Mouse (Mus musculus): Measurements from ENCODE around the gene Thsd7a. TPM values are rescaled to one million over a fixed set of nuclear protein-coding genes. Genes with fewer than 3 reads are reported as not detected.

Gene Thsd7a
- polyA plus RNA-seq, 2 experiments, result 0.08 to 0.41 TPM

DNA sequence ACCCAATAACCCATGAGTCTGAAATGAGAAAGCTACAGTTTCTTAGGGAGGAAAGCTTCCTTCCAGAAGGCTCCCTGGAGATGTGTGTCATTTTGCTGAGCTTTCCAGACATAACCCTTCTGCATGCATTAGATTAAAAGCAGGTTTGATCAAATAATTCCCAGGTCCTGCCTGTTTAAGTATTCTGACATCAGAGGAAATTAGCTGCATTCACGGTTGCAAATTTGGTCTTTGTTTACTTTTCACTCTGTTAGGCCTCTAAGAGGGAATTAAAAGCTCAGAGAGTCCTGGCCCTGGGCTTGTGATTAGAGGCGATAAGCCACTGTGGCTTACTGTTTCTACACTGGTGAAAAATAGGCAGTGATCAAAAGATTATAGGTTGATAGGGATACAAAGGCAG, 1.2 kb upstream of the Thsd7a start:
- DNase-seq (ENCODE audit: low read depth in 3 of 3, low spot score in 3 of 3) (no peak), ATAC-seq (ENCODE audit: insufficient read depth) (no peak)
- Histone ChIP-seq H3K36me3 (replicated peaks; ENCODE audit: control insufficient read depth, insufficient read depth, low read depth) (no peaks in the 10 kb centered on the region), H3K4me1 (replicated peaks; ENCODE audit: control insufficient read depth in 2 of 2, insufficient read depth in 2 of 2, low read length in 1 of 2) (no peaks in the 10 kb centered on the region), H3K9ac (replicated peaks) (no peak overlapping the region), H3K4me2 (ENCODE audit: low read depth) (no peak overlapping the region), H3K27ac (no peak overlapping the region), H3K27me3 (ENCODE audit: control insufficient read depth, insufficient read depth, low read length) (peaks cover 17% of the 10 kb centered on the region), H3K4me3 (ENCODE audit: insufficient read depth in 1 of 2, low read depth in 2 of 2, low read length in 2 of 2) (no peak overlapping the region), H3K9me3 (ENCODE audit: control insufficient read depth, low read length) (no peaks in the 10 kb centered on the region)
- TF ChIP-seq EP300 (IDR thresholded peaks at IDR 0.05; ENCODE audit: low read depth) (no peak), CTCF (IDR thresholded peaks at IDR 0.05; ENCODE audit: low read depth) (no peak)
- WGBS (ENCODE audit: insufficient replicate concordance), result 41% methylated on average over 2 of the region's 2 CpGs

DNA sequence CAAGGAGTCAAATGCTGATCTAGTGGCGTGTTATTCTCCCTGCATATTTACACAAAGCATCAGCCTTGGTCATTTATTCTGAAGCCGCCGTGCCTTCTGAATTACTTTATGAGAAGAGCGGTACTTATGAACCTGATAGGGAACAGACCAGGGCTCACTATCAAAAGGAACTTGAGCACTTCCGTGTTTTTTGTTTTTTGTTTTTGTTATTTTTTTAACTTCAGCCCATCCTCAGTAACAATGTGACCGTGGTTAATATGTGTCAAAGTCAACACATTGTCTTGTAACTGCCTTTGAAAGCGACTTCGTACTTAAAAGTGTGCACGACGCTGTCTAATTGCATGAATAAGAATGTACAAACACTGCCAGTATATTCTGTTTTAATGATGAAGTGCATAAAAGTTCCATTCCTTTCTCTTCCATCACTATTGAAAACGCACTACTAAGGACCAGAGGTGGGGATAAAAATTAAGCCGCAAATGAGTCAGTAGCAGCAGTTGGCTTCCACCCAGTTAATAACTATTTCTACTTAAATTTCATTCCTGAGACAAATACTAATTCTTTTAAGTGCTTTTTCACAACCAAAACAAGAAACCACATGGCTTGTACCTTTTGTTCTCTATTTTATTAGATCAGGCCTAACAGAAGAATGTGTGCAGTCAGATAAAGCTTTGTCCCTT, 461 bp upstream of the Thsd7a start:
- Histone ChIP-seq H3K27ac (no peak overlapping the region), H3K4me2 (ENCODE audit: low read depth) (peak overlapping the region; percentile 60; the same call in 1 of the 2 replicates), H3K27me3 (ENCODE audit: control insufficient read depth, insufficient read depth, low read length) (peaks cover 17% of the 10 kb centered on the region), H3K4me1 (replicated peaks; ENCODE audit: control insufficient read depth in 2 of 2, insufficient read depth in 2 of 2, low read length in 1 of 2) (no peaks in the 10 kb centered on the region), H3K9me3 (ENCODE audit: control insufficient read depth, low read length) (no peaks in the 10 kb centered on the region), H3K9ac (replicated peaks) (no peak overlapping the region), H3K4me3 (ENCODE audit: insufficient read depth in 1 of 2, low read depth in 2 of 2, low read length in 2 of 2) (no peak overlapping the region), H3K36me3 (replicated peaks; ENCODE audit: control insufficient read depth, insufficient read depth, low read depth) (no peaks in the 10 kb centered on the region)
- 20% methylated on average over 12 of the region's 12 CpGs for WGBS (ENCODE audit: insufficient replicate concordance)
- TF ChIP-seq EP300 (IDR thresholded peaks at IDR 0.05; ENCODE audit: low read depth) (no peak), CTCF (IDR thresholded peaks at IDR 0.05; ENCODE audit: low read depth) (no peak)
- ATAC-seq (ENCODE audit: insufficient read depth) (no peak), DNase-seq (ENCODE audit: low read depth in 3 of 3, low spot score in 3 of 3) (no peak)

- H3K9me3 ChIP-seq (ENCODE audit: control insufficient read depth, low read length), result no peaks in the 10 kb centered on the region
These were observed 790 bp downstream of the Thsd7a start for GRCm38 (mm10) chr6:12748454-12748786.

DNA sequence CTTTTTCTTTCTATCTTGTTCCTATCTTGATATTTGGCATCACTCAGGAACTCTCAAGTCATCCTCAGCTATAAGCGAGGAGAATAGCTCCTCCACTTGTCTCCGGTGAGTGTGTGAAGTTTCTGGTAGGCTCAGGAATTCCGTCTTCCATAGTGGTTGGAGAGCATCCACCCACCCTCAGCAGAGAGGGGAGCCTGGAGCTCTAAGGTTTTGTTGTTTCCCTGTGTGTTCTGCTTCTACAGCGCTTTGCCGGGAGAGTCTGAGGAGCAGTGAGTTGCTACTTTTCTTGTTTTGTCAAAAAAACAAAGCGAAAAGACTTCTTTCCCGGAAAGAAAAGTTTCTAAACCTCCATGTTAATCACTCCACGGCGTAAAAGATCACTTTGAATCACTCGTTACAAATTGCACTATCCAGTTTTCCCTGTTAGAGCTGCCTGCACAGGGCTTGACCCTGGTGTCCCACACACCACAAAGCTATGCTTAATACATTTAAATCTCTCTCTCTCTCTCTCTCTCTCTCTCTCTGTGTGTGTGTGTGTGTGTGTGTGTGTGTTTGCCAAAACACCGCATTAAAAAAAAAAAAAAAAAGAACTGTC, 1.3 kb downstream of the Thsd7a start:
- Histone ChIP-seq H3K9me3 (ENCODE audit: control insufficient read depth, low read length) (no peaks in the 10 kb centered on the region), H3K27ac (no peak overlapping the region), H3K4me1 (replicated peaks; ENCODE audit: control insufficient read depth in 2 of 2, insufficient read depth in 2 of 2, low read length in 1 of 2) (no peaks in the 10 kb centered on the region), H3K9ac (replicated peaks) (no peak overlapping the region), H3K36me3 (replicated peaks; ENCODE audit: control insufficient read depth, insufficient read depth, low read depth) (no peaks in the 10 kb centered on the region), H3K27me3 (ENCODE audit: control insufficient read depth, insufficient read depth, low read length) (peaks cover 17% of the 10 kb centered on the region), H3K4me2 (ENCODE audit: low read depth) (no peak overlapping the region; the same call in 1 of the 2 replicates), H3K4me3 (ENCODE audit: insufficient read depth in 1 of 2, low read depth in 2 of 2, low read length in 2 of 2) (no peak overlapping the region)
- TF ChIP-seq EP300 (IDR thresholded peaks at IDR 0.05; ENCODE audit: low read depth) (no peak), CTCF (IDR thresholded peaks at IDR 0.05; ENCODE audit: low read depth) (no peak)
- no peak for ATAC-seq (ENCODE audit: insufficient read depth)
- 13% methylated on average over 11 of the region's 11 CpGs for WGBS (ENCODE audit: insufficient replicate concordance)
- DNase-seq (ENCODE audit: low read depth in 3 of 3, low spot score in 3 of 3), result no peak

More at GRCm38 (mm10) chr6:12748454-12748786, 790 bp downstream of the Thsd7a start:
- Histone ChIP-seq H3K36me3 (replicated peaks; ENCODE audit: control insufficient read depth, insufficient read depth, low read depth) (no peaks in the 10 kb centered on the region), H3K27ac (no peak overlapping the region), H3K27me3 (ENCODE audit: control insufficient read depth, insufficient read depth, low read length) (peaks cover 17% of the 10 kb centered on the region), H3K9ac (replicated peaks) (no peak overlapping the region), H3K4me1 (replicated peaks; ENCODE audit: control insufficient read depth in 2 of 2, insufficient read depth in 2 of 2, low read length in 1 of 2) (no peaks in the 10 kb centered on the region), H3K4me3 (ENCODE audit: insufficient read depth in 1 of 2, low read depth in 2 of 2, low read length in 2 of 2) (peak overlapping the region; percentile 46 to 47), H3K4me2 (ENCODE audit: low read depth) (peak overlapping the region; percentile 60)
- TF ChIP-seq EP300 (IDR thresholded peaks at IDR 0.05; ENCODE audit: low read depth), result no peak
- TF ChIP-seq CTCF (IDR thresholded peaks at IDR 0.05; ENCODE audit: low read depth), result no peak
- DNase-seq (ENCODE audit: low read depth in 3 of 3, low spot score in 3 of 3), result no peak
- no peak for ATAC-seq (ENCODE audit: insufficient read depth)
- 2% methylated on average over 6 of the region's 6 CpGs for WGBS (ENCODE audit: insufficient replicate concordance)

GRCm38 (mm10) chr6:12742791-12743190, 6.4 kb downstream of the Thsd7a start:
- Histone ChIP-seq H3K27me3 (ENCODE audit: control insufficient read depth, insufficient read depth, low read length) (peaks cover 4% of the 10 kb centered on the region), H3K4me3 (ENCODE audit: insufficient read depth in 1 of 2, low read depth in 2 of 2, low read length in 2 of 2) (no peak overlapping the region), H3K4me2 (ENCODE audit: low read depth) (no peak overlapping the region), H3K27ac (no peak overlapping the region), H3K9me3 (ENCODE audit: control insufficient read depth, low read length) (no peaks in the 10 kb centered on the region), H3K9ac (replicated peaks) (no peak overlapping the region), H3K36me3 (replicated peaks; ENCODE audit: control insufficient read depth, insufficient read depth, low read depth) (no peaks in the 10 kb centered on the region), H3K4me1 (replicated peaks; ENCODE audit: control insufficient read depth in 2 of 2, insufficient read depth in 2 of 2, low read length in 1 of 2) (no peaks in the 10 kb centered on the region)
- TF ChIP-seq CTCF (IDR thresholded peaks at IDR 0.05; ENCODE audit: low read depth), result no peak
- TF ChIP-seq EP300 (IDR thresholded peaks at IDR 0.05; ENCODE audit: low read depth), result no peak
- 59% methylated on average over 4 of the region's 4 CpGs for WGBS (ENCODE audit: insufficient replicate concordance)
- no peak for ATAC-seq (ENCODE audit: insufficient read depth)
- no peak for DNase-seq (ENCODE audit: low read depth in 3 of 3, low spot score in 3 of 3)
